Mouse (Mus musculus) naive thymus-derived CD4-positive, alpha-beta T cell, adult 2 months (primary cell): ENCODE results near the gene Depdc5.
"Not testable (repeated sequence)": the region's sequence is repeated elsewhere in the genome, so short reads cannot be mapped to it uniquely, and the experiment has no call there.

Experiments
- DNase-seq: peaks from one replicate; pipeline ENCODE4 v3.0.0-alpha.2; 2011; ENCODE audit warnings: low read depth

Depdc5 gene

GRCm38 (mm10) chr5:32914071-32914470, 50.6 kb downstream of the Depdc5 start:
- DNase-seq: peak; percentile 9

GRCm38 (mm10) chr5:32919281-32919680, 55.8 kb downstream of the Depdc5 start:
- not testable (repeated sequence) for DNase-seq

- no peak for DNase-seq
Measured at GRCm38 (mm10) chr5:32922906-32923305, 59.4 kb downstream of the Depdc5 start.

GRCm38 (mm10) chr5:32930761-32931160, 67.3 kb downstream of the Depdc5 start:
- no peak for DNase-seq

GRCm38 (mm10) chr5:32934654-32935053, 71.2 kb downstream of the Depdc5 start:
- DNase-seq: peak; percentile 58

- DNase-seq: no peak
Measured at GRCm38 (mm10) chr5:32940586-32940985, 77.1 kb downstream of the Depdc5 start.

- no peak for DNase-seq
Measured at GRCm38 (mm10) chr5:32941209-32941924, 77.9 kb downstream of the Depdc5 start.

- no peak for DNase-seq
Measured at GRCm38 (mm10) chr5:32950077-32950476, 86.6 kb downstream of the Depdc5 start.

GRCm38 (mm10) chr5:32950702-32951274, 87.3 kb downstream of the Depdc5 start:
- peak; percentile 58 for DNase-seq

- no peak for DNase-seq
Measured at GRCm38 (mm10) chr5:32955716-32956115, 92.2 kb downstream of the Depdc5 start.

- no peak for DNase-seq
Measured at GRCm38 (mm10) chr5:32961616-32962015, 98.1 kb downstream of the Depdc5 start.

GRCm38 (mm10) chr5:32962581-32962980, 99.1 kb downstream of the Depdc5 start:
- no peak for DNase-seq

GRCm38 (mm10) chr5:32976541-32976940, 113.0 kb downstream of the Depdc5 start:
- DNase-seq: no peak

GRCm38 (mm10) chr5:32977179-32977578, 113.7 kb downstream of the Depdc5 start:
- DNase-seq: no peak

GRCm38 (mm10) chr5:32985379-32985778, 121.9 kb downstream of the Depdc5 start:
- DNase-seq: no peak

GRCm38 (mm10) chr5:32987873-32988272, 124.4 kb downstream of the Depdc5 start:
- no peak for DNase-seq

GRCm38 (mm10) chr5:32989959-32990640, 126.6 kb downstream of the Depdc5 start:
- no peak for DNase-seq

GRCm38 (mm10) chr5:32991152-32991551, 127.7 kb downstream of the Depdc5 start:
- DNase-seq: no peak

GRCm38 (mm10) chr5:32994471-32994870, 131.0 kb downstream of the Depdc5 start:
- DNase-seq: no peak

GRCm38 (mm10) chr5:32995756-32996155, 132.3 kb downstream of the Depdc5 start:
- DNase-seq: no peak

GRCm38 (mm10) chr5:32996560-32996959, 133.1 kb downstream of the Depdc5 start:
- no peak for DNase-seq

- DNase-seq: no peak
Measured at GRCm38 (mm10) chr5:32997686-32998085, 134.2 kb downstream of the Depdc5 start.

- DNase-seq: no peak
Measured at GRCm38 (mm10) chr5:32998783-32999182, 135.3 kb downstream of the Depdc5 start.
